Mouse (Mus musculus) brain, embryonic 14.5 days (tissue): ENCODE measurements around the gene Ccdc7a. TPM values are rescaled to one million over a fixed set of nuclear protein-coding genes. Genes with fewer than 3 reads are reported as not detected.

Experiments used
- DNase-seq: peaks from one replicate; pipeline ENCODE4 v3.0.0-alpha.2; 2011; ENCODE audit warnings: low read depth
- POLR2A ChIP-seq: fragments of 200-500 bp; IDR thresholded peaks from 2 replicates; pipeline ENCODE4 v1.6.1; 2012; ENCODE audit warnings: mild to moderate bottlenecking, inconsistent platforms, borderline replicate concordance; ENCODE audit not compliant: poor library complexity, insufficient read depth, insufficient read length, severe bottlenecking; ENCODE audit errors: extremely low read depth
- polyA plus RNA-seq: library from polyadenylated mRNA; depleted of rRNA; stranded (reverse); fragments of >200 nt; gene quantifications from 2 replicates; pipeline ENCODE4 v1.2.3, GENCODE M21; 2012; rRNA removed

Ccdc7a gene
- polyA plus RNA-seq, 1 experiment = not detected

- no peak; the same call in 1 of the 2 replicates for TF ChIP-seq POLR2A
- DNase-seq = peak; percentile 82
Observed at GRCm38 (mm10) chr8:128684609-128685506, 380.5 kb downstream of the Ccdc7a start.

Other genes starting within 250 kb of the Ccdc7a start
- not detected in 2 replicates for gene Ccdc7b, start 1.6 kb upstream of the Ccdc7a start, polyA plus RNA-seq
- gene Gm10999, start 66.1 kb upstream of the Ccdc7a start, polyA plus RNA-seq = not detected in 2 replicates
- 10.9 and 12.1 TPM in 2 replicates for gene 2610044O15Rik8, start 168.9 kb upstream of the Ccdc7a start, polyA plus RNA-seq